Mouse (Mus musculus) effector memory CD4-positive, alpha-beta T cell, adult 5 months (primary cell): ENCODE data around the gene Sall4. TPM values are rescaled to one million over a fixed set of nuclear protein-coding genes. Genes with fewer than 3 reads are reported as not detected.

Source experiments
- polyA plus RNA-seq: library from polyadenylated mRNA; unstranded; fragments of 100-300 nt; shearing (Covaris generic); gene quantifications from one replicate; pipeline ENCODE4 v1.2.1, GENCODE M21; 2017

The Sall4 gene
- not detected for polyA plus RNA-seq

DNA sequence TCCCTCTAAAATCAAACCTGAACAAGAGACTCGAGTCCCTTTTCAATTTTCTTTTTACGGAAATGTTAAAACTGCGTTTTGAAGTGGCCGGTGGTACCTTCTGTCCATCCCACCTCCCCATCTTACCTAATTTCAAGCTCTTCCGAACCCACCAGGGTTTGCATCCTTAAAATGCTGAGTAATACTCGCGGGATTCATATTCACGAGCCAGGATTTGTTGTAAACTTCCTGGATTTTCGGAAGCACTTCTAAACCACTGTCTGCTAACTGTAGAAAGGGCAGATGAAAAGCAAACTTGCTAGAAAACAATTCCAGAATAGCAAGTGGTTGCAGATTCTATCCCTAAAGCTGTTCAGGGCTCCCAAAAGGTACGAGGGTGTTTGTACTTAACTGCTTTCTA, at the start of gene Sall4:
Gene Sall4, minus strand, starts transcription at position 362 of the 400 bp plus-strand sequence.

GRCm38 (mm10) chr2:168742059-168742627, 25.6 kb downstream of the Sall4 start, which contains the start of gene Atp9a:
Atp9a (minus strand) TSS chr2:168742409.

Other genes starting within 250 kb of the Sall4 start
- gene Nfatc2, start 166.3 kb downstream of the Sall4 start, polyA plus RNA-seq: 130 TPM
- gene Atp9a, start 25.5 kb downstream of the Sall4 start, polyA plus RNA-seq: 18.2 TPM
- gene Zfp64, start 187.6 kb upstream of the Sall4 start, polyA plus RNA-seq: 30.1 TPM